Mouse (Mus musculus): ENCODE measurements around the gene Eif2d.

GRCm38 (mm10) chr1:131183201-131183600 is 30.2 kb downstream of the Eif2d start:
- no peak for TF ChIP-seq POLR2A (IDR thresholded peaks at IDR 0.05; ENCODE audit: insufficient read depth, low read depth, low read length)
- no peak for TF ChIP-seq EP300 (IDR thresholded peaks at IDR 0.05; ENCODE audit: insufficient read depth, low read depth, low read length)

Measured in heart, adult 2 months (tissue).